Mouse (Mus musculus) liver, embryonic 14.5 days (tissue): ENCODE results near the gene Usp3.

Experiments used
- CTCF ChIP-seq: IDR thresholded peaks from 2 replicates; pipeline ENCODE4 v1.5.1; 2016; ENCODE audit warnings: antibody characterized with exemption, low read depth, control low read depth
- EP300 ChIP-seq: IDR thresholded peaks from 2 replicates; pipeline ENCODE4 v1.6.1; 2016; ENCODE audit warnings: antibody characterized with exemption, low read depth

GRCm38 (mm10) chr9:66586533-66586932 is 6.4 kb downstream of the Usp3 start:
- TF ChIP-seq EP300 (no peak), CTCF (no peak)
